Mouse (Mus musculus) Patski (cell line): ENCODE measurements around the gene Eef2. TPM values are rescaled to one million over a fixed set of nuclear protein-coding genes. Genes with fewer than 3 reads are reported as not detected.

Experiments
- ATAC-seq: fragments of 100-300 bp; one replicate; pipeline ENCODE4 v1.8.0; 2021
- CTCF ChIA-PET: fragments of 350-600 bp; sonication (Branson Sonifier 250); formaldehyde crosslinking; loops from one replicate; lab custom pipeline; 2022; ENCODE audit warnings: inconsistent platforms; lab: Charles Lee
- POLR2A ChIA-PET: fragments of 350-600 bp; sonication (Branson Sonifier 250); formaldehyde crosslinking; loops from one replicate; lab custom pipeline; 2022; ENCODE audit warnings: antibody characterized with exemption, inconsistent platforms; lab: Charles Lee
- DNase-seq: peaks from one replicate; pipeline ENCODE4 v3.0.0-alpha.2; 2011; ENCODE audit warnings: low read depth, low spot score
- H3K27me3 ChIP-seq: fragments of 371-371 bp; one replicate; pipeline ENCODE4 v1.5.1; 2021
- CTCF ChIP-seq: fragments of 100-300 bp; IDR thresholded peaks from one replicate; pipeline ENCODE4 v1.5.1; 2021
- in situ Hi-C: fragments of 300-500 bp; cut with MboI; formaldehyde crosslinking; loops from 3 replicates; pipeline ENCODE4 v1.11.1; 2018; ENCODE audit warnings: low pct_unique_long_range_greater_than_20kb, mixed read lengths
- polyA plus RNA-seq: library from polyadenylated mRNA; unstranded; gene quantifications from one replicate; pipeline ENCODE4 v1.2.3, GENCODE M21; 2021

Eef2 gene
- polyA plus RNA-seq, 1 experiment from 2014 or later: 1,798 TPM

GRCm38 (mm10) chr10:81190912-81191321, 14.5 kb downstream of the Eef2 start:
- in situ Hi-C loops: no loop called here
- TF ChIP-seq CTCF: no peak
- no peaks in the 10 kb centered on the region for H3K27me3 ChIP-seq
- ATAC-seq (no peak), DNase-seq (no peak)
- ChIA-PET POLR2A (interaction anchor here (1.8 kb wide), 1 partner anchor 13 kb away, joined by 6 read pairs; no protein-coding TSS in a partner anchor), CTCF (interaction anchor here (4.4 kb wide), 1 partner anchor 26 kb away, joined by 23 read pairs; no protein-coding TSS in a partner anchor)

- no peak for DNase-seq
- no peaks in the 10 kb centered on the region for H3K27me3 ChIP-seq
- POLR2A ChIA-PET: interaction anchor here (1.2 to 1.8 kb wide), 2 partner anchors 13 to 40 kb away, joined by 4 to 6 read pairs; partner anchors contain the start of gene Atcay
- in situ Hi-C loops: no loop called here
- no peak for TF ChIP-seq CTCF
- ATAC-seq: no peak
- CTCF ChIA-PET: interaction anchor here (4.4 kb wide), 1 partner anchor 26 kb away, joined by 23 read pairs; no protein-coding TSS in a partner anchor
Measured at GRCm38 (mm10) chr10:81191342-81191982, 15.0 kb downstream of the Eef2 start.

- DNase-seq (no peak), ATAC-seq (no peak)
- no peak for TF ChIP-seq CTCF
- in situ Hi-C loops: no loop called here
- CTCF ChIA-PET: interaction anchor here (4.4 kb wide), 1 partner anchor 25 kb away, joined by 23 read pairs; no protein-coding TSS in a partner anchor
- no peaks in the 10 kb centered on the region for H3K27me3 ChIP-seq
- POLR2A ChIA-PET: interaction anchor here (0.9 to 2.3 kb wide), 4 partner anchors 9 to 39 kb away, joined by 3 to 8 read pairs (median 5); partner anchors contain the start of genes 4930442H23Rik and Atcay
Measured at GRCm38 (mm10) chr10:81192270-81192967, 16.0 kb downstream of the Eef2 start.

GRCm38 (mm10) chr10:81192968-81193501, 16.6 kb downstream of the Eef2 start:
- DNase-seq: no peak
- ChIA-PET POLR2A (interaction anchor here (0.6 to 2.3 kb wide), 5 partner anchors 9 to 226 kb away, joined by 3 to 8 read pairs (median 4); partner anchors contain the start of genes 4930442H23Rik and Atcay), CTCF (interaction anchor here (4.4 kb wide), 1 partner anchor 24 kb away, joined by 23 read pairs; no protein-coding TSS in a partner anchor)
- in situ Hi-C loops: no loop called here
- H3K27me3 ChIP-seq: no peaks in the 10 kb centered on the region
- no peak for ATAC-seq
- TF ChIP-seq CTCF: no peak

GRCm38 (mm10) chr10:81193991-81194774, 17.8 kb downstream of the Eef2 start:
- ATAC-seq: no peak
- TF ChIP-seq CTCF: no peak
- DNase-seq: no peak
- H3K27me3 ChIP-seq: no peaks in the 10 kb centered on the region
- POLR2A ChIA-PET: interaction anchor here (2.3 kb wide), 1 partner anchor 29 kb away, joined by 8 read pairs; no protein-coding TSS in a partner anchor
- in situ Hi-C loops: no loop called here
- CTCF ChIA-PET: interaction anchor here (0.9 to 4.4 kb wide), 4 partner anchors 11 to 28 kb away, joined by 3 to 23 read pairs (median 4); no protein-coding TSS in a partner anchor

GRCm38 (mm10) chr10:81195300-81195699, 18.9 kb downstream of the Eef2 start:
- TF ChIP-seq CTCF: no peak
- H3K27me3 ChIP-seq: no peaks in the 10 kb centered on the region
- DNase-seq (no peak), ATAC-seq (no peak)
- in situ Hi-C loops: no loop called here
- CTCF ChIA-PET: interaction anchor here (1.9 kb wide), 1 partner anchor 15 kb away, joined by 4 read pairs; no protein-coding TSS in a partner anchor
- POLR2A ChIA-PET: interaction anchor here (1.3 kb wide), 1 partner anchor 23 kb away, joined by 4 read pairs; no protein-coding TSS in a partner anchor

- POLR2A ChIA-PET: interaction anchor here (1.3 kb wide), 1 partner anchor 21 kb away, joined by 4 read pairs; no protein-coding TSS in a partner anchor
- in situ Hi-C loops: no loop called here
- no peaks in the 10 kb centered on the region for H3K27me3 ChIP-seq
- ATAC-seq: no peak
- DNase-seq: no peak
- CTCF ChIA-PET: interaction anchor here (0.7 to 2.7 kb wide), 3 partner anchors 14 to 21 kb away, joined by 3 to 21 read pairs (median 4); no protein-coding TSS in a partner anchor
- no peak for TF ChIP-seq CTCF
Measured at GRCm38 (mm10) chr10:81196470-81197065, 20.1 kb downstream of the Eef2 start.

- ChIA-PET POLR2A (no interaction called here), CTCF (interaction anchor here (1.9 to 2.7 kb wide), 3 partner anchors 13 to 27 kb away, joined by 4 to 21 read pairs (median 7); no protein-coding TSS in a partner anchor)
- no peak for DNase-seq
- in situ Hi-C loops: no loop called here
- peak; percentile 31 for ATAC-seq
- H3K27me3 ChIP-seq: no peaks in the 10 kb centered on the region
- no peak for TF ChIP-seq CTCF
Measured at GRCm38 (mm10) chr10:81197305-81197704, 20.9 kb downstream of the Eef2 start.

- ATAC-seq (no peak), DNase-seq (no peak)
- in situ Hi-C loops: no loop called here
- no peaks in the 10 kb centered on the region for H3K27me3 ChIP-seq
- TF ChIP-seq CTCF: no peak
- ChIA-PET POLR2A (no interaction called here), CTCF (interaction anchor here (1.9 to 2.7 kb wide), 2 partner anchors 18 to 26 kb away, joined by 7 to 21 read pairs; no protein-coding TSS in a partner anchor)
Measured at GRCm38 (mm10) chr10:81198230-81198629, 21.8 kb downstream of the Eef2 start.
